Mouse (Mus musculus) Patski (cell line): Measurements from ENCODE around the gene Ccdc157. TPM values are rescaled to one million over a fixed set of nuclear protein-coding genes. Genes with fewer than 3 reads are reported as not detected.

Source experiments
- ATAC-seq: fragments of 100-300 bp; one replicate; pipeline ENCODE4 v1.8.0; 2021
- CTCF ChIA-PET: fragments of 350-600 bp; sonication (Branson Sonifier 250); formaldehyde crosslinking; loops from one replicate; lab custom pipeline; 2022; ENCODE audit warnings: inconsistent platforms; lab: Charles Lee
- POLR2A ChIA-PET: fragments of 350-600 bp; sonication (Branson Sonifier 250); formaldehyde crosslinking; loops from one replicate; lab custom pipeline; 2022; ENCODE audit warnings: antibody characterized with exemption, inconsistent platforms; lab: Charles Lee
- DNase-seq: peaks from one replicate; pipeline ENCODE4 v3.0.0-alpha.2; 2011; ENCODE audit warnings: low read depth, low spot score
- H3K27me3 ChIP-seq: fragments of 371-371 bp; one replicate; pipeline ENCODE4 v1.5.1; 2021
- CTCF ChIP-seq: fragments of 100-300 bp; IDR thresholded peaks from one replicate; pipeline ENCODE4 v1.5.1; 2021
- in situ Hi-C: fragments of 300-500 bp; cut with MboI; formaldehyde crosslinking; loops from 3 replicates; pipeline ENCODE4 v1.11.1; 2018; ENCODE audit warnings: low pct_unique_long_range_greater_than_20kb, mixed read lengths
- polyA plus RNA-seq: library from polyadenylated mRNA; unstranded; gene quantifications from one replicate; pipeline ENCODE4 v1.2.3, GENCODE M21; 2021

Ccdc157 gene
- polyA plus RNA-seq = 17.3 TPM

DNA sequence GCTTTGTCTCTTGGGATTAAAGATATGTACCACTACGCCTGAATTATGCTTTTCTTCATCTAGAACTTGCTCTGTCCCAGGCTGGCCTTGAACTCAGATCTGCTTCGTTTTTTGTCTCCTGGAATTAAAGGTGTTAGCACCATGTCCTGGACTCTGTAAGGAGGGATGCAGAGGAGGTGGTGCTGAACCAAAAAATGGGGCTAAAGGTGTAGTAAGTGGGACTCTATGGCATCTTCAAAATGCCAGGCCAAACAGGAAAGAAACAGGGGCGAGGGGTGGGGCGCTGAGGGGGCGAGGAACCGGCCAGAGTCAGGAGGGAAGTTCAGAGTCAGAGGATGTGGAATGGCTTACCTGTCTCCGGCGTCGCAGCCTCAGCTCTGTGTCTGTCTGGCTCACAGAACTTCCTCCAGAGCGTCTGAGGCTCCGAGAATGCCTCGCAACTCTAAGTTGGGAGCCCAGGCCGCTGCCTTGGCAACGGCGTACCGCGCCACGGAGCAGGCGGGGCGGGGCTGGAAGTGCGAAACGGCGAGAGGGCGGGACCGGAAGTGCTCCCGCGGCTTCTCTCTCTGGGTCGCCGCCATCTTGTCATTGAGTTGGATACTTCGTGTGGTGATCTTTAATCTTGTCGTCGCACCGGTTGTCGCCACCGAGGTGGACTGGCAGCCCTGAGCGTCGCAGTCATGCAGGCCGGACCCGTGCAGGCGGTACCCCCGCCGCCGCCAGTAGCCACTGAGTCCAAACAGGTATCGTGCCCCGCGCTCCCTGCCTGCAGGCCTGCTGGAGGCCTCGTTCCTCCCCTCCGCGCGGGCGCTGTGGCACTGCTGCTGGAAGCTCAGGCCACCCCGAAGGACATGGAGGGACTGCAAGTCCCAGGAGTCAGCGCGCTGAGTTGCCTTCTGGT is at the start of gene Ccdc157, which contains the start of gene Sf3a1:
Ccdc157 (minus strand) TSS at position 486 of the 901 bp plus-strand sequence.
Sf3a1 (plus strand) TSS at position 543 of the 901 bp plus-strand sequence.
- no peak for TF ChIP-seq CTCF
- H3K27me3 ChIP-seq = no peaks in the 10 kb centered on the region
- in situ Hi-C loops = no loop called here
- POLR2A ChIA-PET = interaction anchor here (1.1 to 2.0 kb wide), 3 partner anchors 17 to 22 kb away, joined by 3 to 5 read pairs (median 4); no protein-coding TSS in a partner anchor
- DNase-seq = peak; percentile 47
- CTCF ChIA-PET = interaction anchor here (1.1 to 1.5 kb wide), 4 partner anchors 10 to 36 kb away, joined by 3 to 4 read pairs (median 3); no protein-coding TSS in a partner anchor
- peak; percentile 95 for ATAC-seq

- DNase-seq = no peak
- peak; percentile 88 for TF ChIP-seq CTCF
- CTCF ChIA-PET = interaction anchor here (1.5 to 3.1 kb wide), 4 partner anchors 10 to 75 kb away, joined by 4 to 19 read pairs (median 8); no protein-coding TSS in a partner anchor
- in situ Hi-C loops = no loop called here
- POLR2A ChIA-PET = interaction anchor here (0.5 kb wide), 1 partner anchor 9 kb away, joined by 3 read pairs; no protein-coding TSS in a partner anchor
- ATAC-seq = no peak
- no peaks in the 10 kb centered on the region for H3K27me3 ChIP-seq
Measured at GRCm38 (mm10) chr11:4209556-4209955, 49.5 kb upstream of the Ccdc157 start.

GRCm38 (mm10) chr11:4207655-4208054 is 47.6 kb upstream of the Ccdc157 start:
- ChIA-PET POLR2A (no interaction called here), CTCF (interaction anchor here (1.4 to 2.5 kb wide), 2 partner anchors 24 to 73 kb away, joined by 5 to 11 read pairs; no protein-coding TSS in a partner anchor)
- ATAC-seq (no peak), DNase-seq (no peak)
- in situ Hi-C loops = no loop called here
- no peak for TF ChIP-seq CTCF
- H3K27me3 ChIP-seq = no peaks in the 10 kb centered on the region

DNA sequence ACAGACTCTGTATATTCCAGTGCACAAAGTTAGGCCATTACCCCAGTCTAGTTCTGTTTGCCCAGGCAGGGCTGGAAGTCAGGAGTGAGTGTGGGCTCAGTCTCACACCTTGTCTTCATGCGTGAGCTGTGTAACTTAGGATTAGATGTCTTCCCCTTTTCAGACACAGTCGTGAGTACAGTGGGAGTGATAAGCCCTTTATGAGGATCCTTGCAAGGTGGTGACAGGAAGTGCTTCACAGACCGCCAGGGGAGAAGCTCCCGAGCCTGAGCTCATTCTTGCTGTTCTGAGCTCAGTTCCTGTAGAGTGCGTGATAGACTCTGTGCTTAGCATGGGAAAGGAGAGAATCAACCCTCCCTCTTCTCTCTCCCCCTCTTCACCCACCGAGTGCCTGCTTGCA is 46.5 kb upstream of the Ccdc157 start:
- DNase-seq = no peak
- ChIA-PET CTCF (interaction anchor here (0.9 to 1.8 kb wide), 3 partner anchors 13 to 22 kb away, joined by 3 to 6 read pairs (median 3); partner anchors contain the start of gene Tbc1d10a), POLR2A (interaction anchor here (0.7 to 1.2 kb wide), 2 partner anchors 20 to 233 kb away, joined by 4 read pairs; partner anchors contain the start of gene Tbc1d10a)
- in situ Hi-C loops = no loop called here
- TF ChIP-seq CTCF = no peak
- no peaks in the 10 kb centered on the region for H3K27me3 ChIP-seq
- no peak for ATAC-seq

DNA sequence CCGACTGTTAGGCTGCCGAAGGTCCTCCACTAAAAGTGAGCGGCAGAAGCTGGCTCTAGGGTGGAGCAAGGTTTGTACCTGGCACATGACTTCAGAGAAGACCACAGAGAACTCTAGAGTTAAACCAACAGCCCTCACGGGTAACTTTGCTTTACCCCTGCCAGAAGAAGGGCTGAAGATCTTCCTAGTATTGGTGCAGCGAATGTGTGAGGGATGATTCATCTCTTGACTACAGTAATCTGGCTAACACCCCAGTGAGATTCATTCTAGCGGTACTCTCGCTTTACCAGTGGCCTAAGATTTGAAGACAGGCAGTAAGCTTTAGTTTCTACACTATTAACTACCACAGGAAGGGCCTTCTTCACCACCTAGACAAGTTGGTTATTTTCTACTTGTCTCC is 45.9 kb upstream of the Ccdc157 start:
- ChIA-PET POLR2A (interaction anchor here (0.7 to 1.4 kb wide), 4 partner anchors 10 to 234 kb away, joined by 3 to 4 read pairs (median 4); partner anchors contain the start of gene Tbc1d10a), CTCF (interaction anchor here (0.9 to 1.8 kb wide), 3 partner anchors 14 to 22 kb away, joined by 3 to 6 read pairs (median 3); partner anchors contain the start of gene Tbc1d10a)
- no peak for TF ChIP-seq CTCF
- ATAC-seq (no peak), DNase-seq (no peak)
- in situ Hi-C loops = no loop called here
- no peaks in the 10 kb centered on the region for H3K27me3 ChIP-seq

DNA sequence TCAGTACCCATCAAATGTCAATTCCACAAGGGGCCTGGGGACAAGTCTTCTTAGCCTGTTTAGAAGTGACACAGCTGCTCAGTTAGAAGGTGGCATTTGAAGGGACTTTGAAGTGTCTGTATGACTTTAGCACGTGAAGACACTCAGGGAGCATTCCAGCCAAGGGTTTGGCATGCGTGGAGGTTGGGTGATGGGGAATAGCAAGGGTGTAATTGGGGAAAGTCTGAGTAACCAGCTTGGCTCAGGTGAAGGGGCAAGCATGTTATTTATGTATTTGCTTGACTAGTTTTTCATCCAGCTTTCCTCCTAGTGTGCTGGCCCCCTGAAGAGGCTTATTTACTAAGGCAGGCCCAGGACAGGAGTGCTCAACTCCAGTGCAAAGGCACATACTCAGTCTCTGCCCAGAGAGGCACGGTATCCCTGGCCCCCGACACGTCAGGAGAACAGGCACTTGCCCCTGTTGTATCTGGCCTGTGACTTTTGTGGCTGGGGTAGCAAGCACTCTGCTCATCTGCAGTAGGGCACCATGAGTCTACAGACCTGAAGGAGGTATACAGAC is 45.1 kb upstream of the Ccdc157 start:
- TF ChIP-seq CTCF = no peak
- ChIA-PET CTCF (interaction anchor here (1.1 to 1.8 kb wide), 4 partner anchors 14 to 21 kb away, joined by 3 to 6 read pairs (median 4); partner anchors contain the start of gene Tbc1d10a), POLR2A (interaction anchor here (0.9 to 1.4 kb wide), 3 partner anchors 12 to 18 kb away, joined by 4 read pairs; partner anchors contain the start of gene Tbc1d10a)
- ATAC-seq (peak; percentile 46), DNase-seq (no peak)
- in situ Hi-C loops = no loop called here
- H3K27me3 ChIP-seq = no peaks in the 10 kb centered on the region

DNA sequence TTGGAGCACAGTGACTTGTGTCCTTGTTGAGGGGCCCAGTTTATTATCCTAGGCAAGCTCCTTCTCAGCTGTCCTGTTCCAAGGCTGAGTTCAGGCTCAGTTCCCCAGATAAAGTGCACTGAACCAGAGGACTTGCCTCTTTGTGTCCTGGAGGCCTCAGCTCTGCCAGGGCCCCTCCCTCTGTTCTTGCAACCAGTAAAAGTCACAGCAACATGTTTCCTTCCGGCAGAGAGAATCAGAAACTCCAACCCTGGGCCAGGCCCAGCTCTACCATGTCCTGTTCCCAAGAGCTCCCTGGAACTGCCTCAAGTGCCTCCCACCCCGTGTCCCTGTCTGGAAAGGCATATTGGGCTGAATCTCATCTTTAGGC is 43.6 kb upstream of the Ccdc157 start:
- POLR2A ChIA-PET = interaction anchor here (0.7 kb wide), 1 partner anchor 16 kb away, joined by 4 read pairs; no protein-coding TSS in a partner anchor
- no peaks in the 10 kb centered on the region for H3K27me3 ChIP-seq
- ATAC-seq (no peak), DNase-seq (no peak)
- CTCF ChIA-PET = interaction anchor here (1.0 kb wide), 1 partner anchor 17 kb away, joined by 3 read pairs; the partner anchor contains the start of gene Tbc1d10a
- in situ Hi-C loops = no loop called here
- no peak for TF ChIP-seq CTCF

GRCm38 (mm10) chr11:4202995-4203704 is 43.1 kb upstream of the Ccdc157 start:
- ATAC-seq (no peak), DNase-seq (no peak)
- TF ChIP-seq CTCF = no peak
- POLR2A ChIA-PET = interaction anchor here (0.7 kb wide), 1 partner anchor 16 kb away, joined by 4 read pairs; no protein-coding TSS in a partner anchor
- H3K27me3 ChIP-seq = no peaks in the 10 kb centered on the region
- CTCF ChIA-PET = interaction anchor here (1.0 to 1.7 kb wide), 2 partner anchors 16 to 19 kb away, joined by 3 to 4 read pairs; partner anchors contain the start of gene Tbc1d10a
- in situ Hi-C loops = no loop called here

- H3K27me3 ChIP-seq = no peaks in the 10 kb centered on the region
- ChIA-PET POLR2A (interaction anchor here (1.7 kb wide), 1 partner anchor 13 kb away, joined by 6 read pairs; no protein-coding TSS in a partner anchor), CTCF (interaction anchor here (1.7 kb wide), 1 partner anchor 18 kb away, joined by 4 read pairs; no protein-coding TSS in a partner anchor)
- TF ChIP-seq CTCF = no peak
- in situ Hi-C loops = no loop called here
- DNase-seq (no peak), ATAC-seq (no peak)
Measured at GRCm38 (mm10) chr11:4201981-4202700, 42.0 kb upstream of the Ccdc157 start.
